Mouse (Mus musculus) heart, adult 9 months (tissue): Measurements from ENCODE around the gene 4930583I09Rik.

Experiments
- DNase-seq, 2 experiments: peaks; one replicate each; pipeline ENCODE4 v3.0.0; 2022; ENCODE audit warnings: low spot score in 2 of 2

The 4930583I09Rik gene

GRCm38 (mm10) chr17:64802168-64802955 is 33.5 kb downstream of the 4930583I09Rik start:
- no peak for DNase-seq

- DNase-seq: no peak
Measured at GRCm38 (mm10) chr17:64792623-64793022, 43.2 kb downstream of the 4930583I09Rik start.

- DNase-seq: no peak
Measured at GRCm38 (mm10) chr17:64792076-64792475, 43.8 kb downstream of the 4930583I09Rik start.

GRCm38 (mm10) chr17:64789175-64789574 is 46.7 kb downstream of the 4930583I09Rik start:
- DNase-seq: no peak

- no peak for DNase-seq
Measured at GRCm38 (mm10) chr17:64788301-64788700, 47.6 kb downstream of the 4930583I09Rik start.

- no peak for DNase-seq
Measured at GRCm38 (mm10) chr17:64785961-64786360, 49.9 kb downstream of the 4930583I09Rik start.
